Mouse (Mus musculus): ENCODE results near the gene Myo1b. TPM values are rescaled to one million over a fixed set of nuclear protein-coding genes. Genes with fewer than 3 reads are reported as not detected.

Myo1b gene
- polyA plus RNA-seq, 1 experiment from 2014 or later: 89.4 TPM

DNA sequence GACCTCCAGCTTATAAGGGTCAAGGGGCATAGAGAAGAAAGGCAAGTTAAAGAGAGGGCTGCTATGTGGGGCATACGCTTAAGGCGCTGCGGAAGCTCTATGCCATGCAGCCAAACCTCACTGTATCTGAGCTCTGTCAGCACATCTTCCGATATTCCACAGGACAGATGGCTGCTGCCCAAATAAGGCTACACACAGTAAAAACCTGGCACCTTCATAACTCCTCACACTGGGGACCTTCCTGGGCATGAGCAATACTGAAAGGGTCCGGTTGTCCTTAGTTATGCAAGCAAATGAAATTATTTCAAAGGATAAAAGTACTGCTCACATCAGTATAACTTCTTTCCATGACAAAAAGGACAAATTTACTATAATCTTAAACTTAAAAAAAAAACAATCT is 150.7 kb downstream of the Myo1b start:
- Histone ChIP-seq H3K4me1 (no peaks in the 10 kb centered on the region), H3K27ac (no peak overlapping the region), H3K27me3 (no peaks in the 10 kb centered on the region), H3K9ac (no peak overlapping the region), H3K4me2 (no peak overlapping the region), H3K36me3 (peaks cover 50% of the 10 kb centered on the region), H3K4me3 (no peak overlapping the region), H3K9me3 (no peaks in the 10 kb centered on the region)
- no peak for ATAC-seq (ENCODE audit: borderline replicate concordance, extremely low read depth, low FRiP score, low TSS enrichment)
- WGBS: 67% methylated on average over 5 of the region's 5 CpGs

DNA sequence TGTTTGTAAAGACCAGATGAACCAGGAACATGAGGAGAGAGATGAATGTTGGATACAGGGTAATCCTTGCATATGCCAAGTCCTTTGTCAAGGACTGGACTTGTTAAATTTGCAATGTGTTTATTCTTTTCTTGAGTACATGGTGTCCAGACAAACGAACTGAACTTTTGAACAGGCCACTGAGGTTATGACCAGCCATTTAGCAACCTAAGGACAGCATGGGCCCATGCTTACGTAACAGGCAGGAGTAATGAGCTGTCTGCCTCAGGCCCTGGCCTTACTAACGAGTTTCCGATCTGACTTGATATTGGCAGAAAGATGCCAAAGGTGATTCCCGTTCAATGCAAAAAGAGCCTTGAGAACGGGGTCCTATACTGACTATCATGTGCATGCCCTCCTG is 156.2 kb downstream of the Myo1b start:
- H3K4me2 ChIP-seq: no peak overlapping the region
- H3K4me3 ChIP-seq: no peak overlapping the region
- H3K27me3 ChIP-seq: no peaks in the 10 kb centered on the region
- peaks cover 54% of the 10 kb centered on the region for H3K36me3 ChIP-seq
- no peaks in the 10 kb centered on the region for H3K9me3 ChIP-seq
- H3K4me1 ChIP-seq: no peaks in the 10 kb centered on the region
- no peak for ATAC-seq (ENCODE audit: borderline replicate concordance, extremely low read depth, low FRiP score, low TSS enrichment)
- no peak overlapping the region for H3K9ac ChIP-seq
- H3K27ac ChIP-seq: no peak overlapping the region
- 77% methylated on average over 6 of the region's 6 CpGs for WGBS

GRCm38 (mm10) chr1:51758326-51759109 is 157.4 kb downstream of the Myo1b start:
- Histone ChIP-seq H3K9ac (no peak overlapping the region), H3K27me3 (no peaks in the 10 kb centered on the region), H3K4me3 (no peak overlapping the region), H3K36me3 (peaks cover 61% of the 10 kb centered on the region), H3K9me3 (no peaks in the 10 kb centered on the region), H3K4me2 (no peak overlapping the region), H3K27ac (no peak overlapping the region), H3K4me1 (no peaks in the 10 kb centered on the region)
- no peak for ATAC-seq (ENCODE audit: borderline replicate concordance, extremely low read depth, low FRiP score, low TSS enrichment)
- WGBS: 74% methylated on average over 15 of the region's 15 CpGs

- Histone ChIP-seq H3K9ac (no peak overlapping the region), H3K36me3 (peaks cover 38% of the 10 kb centered on the region), H3K27ac (no peak overlapping the region), H3K27me3 (no peaks in the 10 kb centered on the region), H3K4me3 (no peak overlapping the region), H3K9me3 (no peaks in the 10 kb centered on the region), H3K4me2 (no peak overlapping the region), H3K4me1 (peaks cover 13% of the 10 kb centered on the region)
- WGBS: 93% methylated on average over 6 of the region's 6 CpGs
- no peak for ATAC-seq (ENCODE audit: borderline replicate concordance, extremely low read depth, low FRiP score, low TSS enrichment)
These were observed 162.2 kb downstream of the Myo1b start for GRCm38 (mm10) chr1:51753621-51754020.

DNA sequence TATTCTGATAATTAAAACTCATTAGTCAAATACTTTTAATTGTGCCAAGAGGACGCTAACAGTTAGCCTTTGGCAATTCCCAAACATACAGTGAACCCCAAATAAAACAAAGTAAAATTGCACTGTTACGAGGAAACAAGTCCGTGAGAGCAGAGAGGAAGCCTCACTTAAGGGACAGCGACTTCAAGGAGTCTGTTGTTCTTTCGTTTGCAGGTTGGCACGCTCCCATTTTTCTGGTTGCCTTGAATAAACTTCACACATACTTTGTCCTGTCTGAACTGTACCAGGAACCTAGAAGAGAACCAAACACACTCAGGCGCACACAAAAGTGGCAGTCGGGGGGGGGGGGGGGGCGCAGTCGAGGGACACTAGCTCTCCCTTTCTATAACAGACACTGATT is 164.9 kb downstream of the Myo1b start:
- Histone ChIP-seq H3K9me3 (no peaks in the 10 kb centered on the region), H3K4me2 (no peak overlapping the region), H3K36me3 (peaks cover 20% of the 10 kb centered on the region), H3K27ac (no peak overlapping the region), H3K4me3 (no peak overlapping the region), H3K9ac (no peak overlapping the region), H3K4me1 (peaks cover 24% of the 10 kb centered on the region), H3K27me3 (no peaks in the 10 kb centered on the region)
- WGBS: 44% methylated on average over 10 of the region's 10 CpGs
- ATAC-seq (ENCODE audit: borderline replicate concordance, extremely low read depth, low FRiP score, low TSS enrichment): peak; percentile 49; the same call in 1 of the 2 replicates

DNA sequence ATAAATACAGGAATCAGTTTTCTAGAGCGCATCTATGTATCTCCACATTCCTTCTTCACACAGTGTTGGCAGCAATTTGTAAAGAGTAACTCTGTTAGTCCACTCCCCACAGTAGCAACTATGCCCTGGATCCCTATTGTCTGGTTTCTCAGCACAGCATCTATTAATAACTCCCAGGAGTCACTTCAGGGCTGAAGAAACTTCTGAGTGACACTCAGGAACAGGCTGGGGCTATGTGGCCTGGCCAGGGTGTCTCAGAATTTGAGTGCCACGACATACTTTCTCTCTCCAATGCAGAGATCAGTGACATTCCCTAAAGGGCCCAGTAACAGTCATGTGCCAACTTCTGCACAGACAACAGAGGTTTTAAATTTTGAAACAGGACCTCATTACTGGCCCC is 167.6 kb downstream of the Myo1b start:
- Histone ChIP-seq H3K4me1 (peaks cover 24% of the 10 kb centered on the region), H3K4me2 (no peak overlapping the region), H3K36me3 (no peaks in the 10 kb centered on the region), H3K27ac (no peak overlapping the region), H3K9me3 (no peaks in the 10 kb centered on the region), H3K4me3 (no peak overlapping the region), H3K9ac (no peak overlapping the region), H3K27me3 (no peaks in the 10 kb centered on the region)
- WGBS: 68% methylated on average over 2 of the region's 2 CpGs
- ATAC-seq (ENCODE audit: borderline replicate concordance, extremely low read depth, low FRiP score, low TSS enrichment): no peak

DNA sequence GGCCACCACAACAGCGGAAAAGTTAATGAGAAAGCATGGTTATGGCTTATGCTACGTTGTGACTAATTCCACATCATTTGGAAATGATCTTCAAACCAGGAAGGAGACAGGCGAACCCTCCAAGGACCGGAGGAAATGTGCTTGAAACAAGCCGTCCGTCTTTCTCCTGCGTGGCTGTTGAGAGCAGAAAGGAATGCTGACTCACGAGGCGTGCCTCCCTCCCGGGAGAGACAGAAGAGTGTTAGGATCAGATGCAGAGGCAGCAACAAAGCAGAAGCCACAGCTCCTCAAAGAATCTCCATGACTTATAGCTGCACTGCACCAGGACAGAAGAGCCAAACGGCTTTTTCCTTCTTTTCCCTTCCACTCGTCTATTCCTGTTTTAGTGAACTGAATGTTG is 168.4 kb downstream of the Myo1b start:
- WGBS: 15% methylated on average over 12 of the region's 12 CpGs
- Histone ChIP-seq H3K4me2 (no peak overlapping the region), H3K9ac (no peak overlapping the region), H3K27me3 (no peaks in the 10 kb centered on the region), H3K4me3 (no peak overlapping the region), H3K4me1 (peaks cover 24% of the 10 kb centered on the region), H3K9me3 (no peaks in the 10 kb centered on the region), H3K36me3 (no peaks in the 10 kb centered on the region), H3K27ac (no peak overlapping the region)
- no peak for ATAC-seq (ENCODE audit: borderline replicate concordance, extremely low read depth, low FRiP score, low TSS enrichment)

GRCm38 (mm10) chr1:51746711-51747240 is 169.1 kb downstream of the Myo1b start:
- no peak for ATAC-seq (ENCODE audit: borderline replicate concordance, extremely low read depth, low FRiP score, low TSS enrichment)
- no peak overlapping the region for H3K27ac ChIP-seq
- no peak overlapping the region for H3K4me3 ChIP-seq
- no peaks in the 10 kb centered on the region for H3K36me3 ChIP-seq
- H3K27me3 ChIP-seq: no peaks in the 10 kb centered on the region
- WGBS: 90% methylated on average over 15 of the region's 15 CpGs
- H3K4me1 ChIP-seq: peaks cover 18% of the 10 kb centered on the region
- H3K4me2 ChIP-seq: no peak overlapping the region
- no peak overlapping the region for H3K9ac ChIP-seq
- no peaks in the 10 kb centered on the region for H3K9me3 ChIP-seq

DNA sequence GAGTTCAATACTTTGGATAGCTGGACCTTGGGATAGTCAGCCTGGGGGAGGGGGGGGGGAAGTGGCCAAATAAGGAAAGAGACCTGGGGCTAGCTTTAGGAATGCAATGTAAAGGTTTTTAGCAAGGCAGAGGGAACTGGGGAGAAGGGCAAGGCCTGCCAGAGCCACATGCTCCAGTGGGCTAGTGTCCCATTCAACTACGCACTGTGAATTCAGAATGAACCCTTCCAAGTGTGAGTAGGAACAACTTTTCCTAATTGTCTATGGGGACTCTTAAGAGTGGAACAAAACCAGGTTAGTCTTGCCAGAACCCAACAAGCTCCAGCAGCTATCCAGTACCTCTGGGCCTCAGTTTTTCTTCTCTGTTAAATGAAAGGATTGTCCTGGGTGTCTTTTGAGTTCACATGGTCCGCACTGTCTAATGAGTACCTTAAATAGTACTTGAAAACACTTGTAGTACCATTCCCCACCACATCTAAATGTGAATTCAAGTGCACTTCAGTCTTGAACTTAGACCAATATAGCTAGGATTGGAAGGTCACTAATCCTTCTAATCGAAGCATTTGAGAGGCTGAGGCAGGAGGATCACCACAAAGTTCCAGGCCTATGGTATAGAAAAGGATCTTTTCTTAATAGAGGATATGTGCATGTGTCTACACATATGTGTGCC is 172.0 kb downstream of the Myo1b start:
- 89% methylated on average over 3 of the region's 3 CpGs for WGBS
- no peak; the same call in 1 of the 2 replicates for ATAC-seq (ENCODE audit: borderline replicate concordance, extremely low read depth, low FRiP score, low TSS enrichment)
- Histone ChIP-seq H3K9me3 (no peaks in the 10 kb centered on the region), H3K4me3 (no peak overlapping the region), H3K27me3 (no peaks in the 10 kb centered on the region), H3K9ac (no peak overlapping the region), H3K4me1 (peaks cover 11% of the 10 kb centered on the region), H3K36me3 (no peaks in the 10 kb centered on the region), H3K4me2 (no peak overlapping the region), H3K27ac (no peak overlapping the region)

GRCm38 (mm10) chr1:51742586-51742985 is 173.3 kb downstream of the Myo1b start:
- ATAC-seq (ENCODE audit: borderline replicate concordance, extremely low read depth, low FRiP score, low TSS enrichment): no peak
- H3K4me2 ChIP-seq: no peak overlapping the region
- no peaks in the 10 kb centered on the region for H3K27me3 ChIP-seq
- peaks cover 3% of the 10 kb centered on the region for H3K4me1 ChIP-seq
- H3K9ac ChIP-seq: no peak overlapping the region
- H3K4me3 ChIP-seq: no peak overlapping the region
- WGBS: 97% methylated on average over 1 of the region's 1 CpGs
- H3K27ac ChIP-seq: no peak overlapping the region
- H3K9me3 ChIP-seq: no peaks in the 10 kb centered on the region
- no peaks in the 10 kb centered on the region for H3K36me3 ChIP-seq

DNA sequence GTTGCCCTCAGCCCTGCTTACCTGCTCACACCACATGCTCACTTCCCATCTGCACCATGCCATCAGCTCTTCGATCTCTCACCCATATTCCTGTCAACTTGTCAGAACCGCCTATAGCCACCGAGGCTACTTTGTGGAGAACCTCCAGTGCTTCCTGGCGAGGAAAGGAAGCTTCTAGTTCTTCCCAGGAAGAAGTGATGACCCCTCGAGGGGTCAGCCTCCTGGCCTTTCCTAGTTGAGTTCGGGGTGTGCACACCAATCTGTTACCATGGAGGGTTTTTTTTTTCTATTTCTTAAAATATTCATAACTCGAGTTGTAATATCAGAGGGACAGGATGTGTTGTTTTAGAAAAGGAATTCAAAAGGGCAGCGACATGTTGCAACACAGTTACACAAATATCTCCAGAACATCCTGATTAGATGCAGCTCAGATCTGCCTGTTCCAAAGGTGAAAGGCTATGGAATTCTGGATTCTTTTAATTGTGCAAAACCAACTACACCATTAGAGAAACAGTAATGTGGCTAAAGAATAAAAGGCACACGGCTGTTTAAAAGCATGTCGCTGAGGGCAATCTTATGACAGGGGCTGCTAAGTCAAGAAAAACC is 175.1 kb downstream of the Myo1b start:
- H3K4me2 ChIP-seq: no peak overlapping the region
- no peaks in the 10 kb centered on the region for H3K27me3 ChIP-seq
- H3K36me3 ChIP-seq: no peaks in the 10 kb centered on the region
- ATAC-seq (ENCODE audit: borderline replicate concordance, extremely low read depth, low FRiP score, low TSS enrichment): no peak
- H3K4me3 ChIP-seq: no peak overlapping the region
- no peaks in the 10 kb centered on the region for H3K9me3 ChIP-seq
- no peak overlapping the region for H3K9ac ChIP-seq
- no peak overlapping the region for H3K27ac ChIP-seq
- H3K4me1 ChIP-seq: no peaks in the 10 kb centered on the region
- 64% methylated on average over 10 of the region's 10 CpGs for WGBS
